Mouse (Mus musculus) splenic B cell, adult 2 months (primary cell): ENCODE measurements around the gene Tle6.

Experiments used
- DNase-seq: peaks from one replicate; pipeline ENCODE4 v3.0.0-alpha.2; 2011; ENCODE audit warnings: low read depth, low spot score
- H3K27me3 ChIP-seq: 2 replicates; pipeline ENCODE4 v1.6.1; 2012; ENCODE audit warnings: mild to moderate bottlenecking, low read length, moderate library complexity, mixed read lengths; ENCODE audit not compliant: control insufficient read depth, poor library complexity, insufficient read depth, severe bottlenecking
- H3K36me3 ChIP-seq: 2 replicates; pipeline ENCODE4 v1.6.1; 2012; ENCODE audit warnings: mild to moderate bottlenecking, low read length, moderate library complexity, mixed read lengths; ENCODE audit not compliant: control insufficient read depth, poor library complexity, insufficient read depth, severe bottlenecking

The Tle6 gene

GRCm38 (mm10) chr10:81568381-81569191, 32.3 kb downstream of the Tle6 start:
- no peak for DNase-seq
- no peaks in the 10 kb centered on the region for H3K27me3 ChIP-seq
- peaks cover 14% of the 10 kb centered on the region for H3K36me3 ChIP-seq

- no peaks in the 10 kb centered on the region for H3K27me3 ChIP-seq
- no peak for DNase-seq
- H3K36me3 ChIP-seq, result peaks cover 16% of the 10 kb centered on the region
Observed at GRCm38 (mm10) chr10:81565257-81566228, 35.3 kb downstream of the Tle6 start.

DNA sequence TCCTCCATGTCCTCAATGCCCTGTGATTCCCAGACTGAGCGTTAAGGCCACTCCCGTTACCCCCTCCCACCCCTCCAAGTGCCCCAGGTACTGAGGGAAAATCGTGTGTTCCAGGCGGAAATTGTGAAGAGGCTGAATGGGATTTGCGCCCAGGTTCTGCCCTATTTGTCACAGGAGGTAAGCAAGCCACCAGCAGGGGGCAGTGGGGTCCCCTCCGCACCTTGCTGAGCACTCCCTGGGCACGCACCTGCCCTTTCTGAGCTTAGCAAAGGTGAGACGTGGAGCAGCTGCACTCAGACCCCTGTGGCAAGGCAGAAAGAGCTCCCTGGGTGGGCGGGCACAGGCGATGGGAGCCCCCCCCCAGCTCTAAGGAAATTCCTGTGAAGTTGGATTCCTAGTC, 36.1 kb downstream of the Tle6 start:
- DNase-seq, result peak; percentile 79
- Histone ChIP-seq H3K27me3 (no peaks in the 10 kb centered on the region), H3K36me3 (peaks cover 16% of the 10 kb centered on the region)

GRCm38 (mm10) chr10:81564216-81564615, 36.7 kb downstream of the Tle6 start:
- H3K27me3 ChIP-seq, result no peaks in the 10 kb centered on the region
- H3K36me3 ChIP-seq, result peaks cover 16% of the 10 kb centered on the region
- DNase-seq, result no peak

DNA sequence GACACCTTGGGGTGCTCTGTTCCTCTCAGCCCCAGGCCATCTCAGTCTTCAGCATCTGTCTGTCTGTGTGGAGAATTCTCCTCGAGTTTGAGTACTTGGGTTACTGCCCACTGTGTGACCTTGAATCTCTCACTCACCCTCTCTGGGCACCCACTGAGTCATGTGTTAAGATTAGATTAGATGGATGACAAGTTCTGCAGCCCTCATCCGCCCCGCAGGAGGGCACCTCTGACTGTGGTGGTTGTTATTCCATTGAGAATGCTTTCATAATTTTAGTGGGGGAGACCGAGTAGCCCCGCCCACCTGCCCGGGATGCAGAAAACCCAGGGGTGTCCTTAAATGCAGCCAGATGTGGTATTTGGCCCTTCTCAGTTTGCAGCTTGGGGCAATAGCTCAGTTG, 37.4 kb downstream of the Tle6 start:
- DNase-seq, result no peak
- Histone ChIP-seq H3K27me3 (no peaks in the 10 kb centered on the region), H3K36me3 (peaks cover 16% of the 10 kb centered on the region)

GRCm38 (mm10) chr10:81562411-81562810, 38.5 kb downstream of the Tle6 start:
- H3K27me3 ChIP-seq, result no peaks in the 10 kb centered on the region
- peaks cover 16% of the 10 kb centered on the region for H3K36me3 ChIP-seq
- no peak for DNase-seq

- H3K27me3 ChIP-seq, result no peaks in the 10 kb centered on the region
- DNase-seq, result peak; percentile 73
- peaks cover 13% of the 10 kb centered on the region for H3K36me3 ChIP-seq
Observed at GRCm38 (mm10) chr10:81560719-81561459, 40.0 kb downstream of the Tle6 start.

- Histone ChIP-seq H3K36me3 (peaks cover 5% of the 10 kb centered on the region), H3K27me3 (no peaks in the 10 kb centered on the region)
- DNase-seq, result peak; percentile 45
Observed at GRCm38 (mm10) chr10:81559627-81560539, 41.0 kb downstream of the Tle6 start.

DNA sequence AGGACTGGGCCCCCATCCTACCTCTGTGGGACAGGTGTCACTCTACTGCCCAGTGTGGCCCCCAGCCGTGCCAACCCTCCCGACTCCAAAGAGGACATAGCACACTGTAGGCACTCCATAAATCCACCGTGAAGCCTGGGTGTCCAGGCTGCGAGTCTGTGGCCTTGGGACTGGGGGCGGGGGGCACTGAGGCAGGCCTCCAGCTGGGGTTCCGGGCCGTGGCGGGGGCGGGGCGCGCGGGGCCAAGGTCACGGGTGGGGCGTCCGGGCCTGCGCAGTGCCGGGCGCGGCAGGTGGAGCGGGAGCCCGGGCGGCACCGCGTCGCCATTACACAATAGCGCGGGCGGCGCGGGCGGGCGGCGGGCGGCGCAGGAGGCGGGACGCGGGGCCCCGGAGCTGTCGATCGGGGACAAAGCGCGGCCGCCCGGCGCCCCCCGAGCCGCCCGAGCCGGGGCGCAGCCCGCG, 41.7 kb downstream of the Tle6 start, which contains the start of gene Aes:
Gene Aes, plus strand, starts transcription at position 326 of the 464 bp plus-strand sequence.
- Histone ChIP-seq H3K36me3 (peaks cover 2% of the 10 kb centered on the region; the same call in 1 of the 2 replicates), H3K27me3 (no peaks in the 10 kb centered on the region)
- peak; percentile 68 for DNase-seq

- DNase-seq, result no peak
- Histone ChIP-seq H3K27me3 (no peaks in the 10 kb centered on the region), H3K36me3 (peaks cover 2% of the 10 kb centered on the region; the same call in 1 of the 2 replicates)
Observed at GRCm38 (mm10) chr10:81557491-81557890, 43.4 kb downstream of the Tle6 start.

DNA sequence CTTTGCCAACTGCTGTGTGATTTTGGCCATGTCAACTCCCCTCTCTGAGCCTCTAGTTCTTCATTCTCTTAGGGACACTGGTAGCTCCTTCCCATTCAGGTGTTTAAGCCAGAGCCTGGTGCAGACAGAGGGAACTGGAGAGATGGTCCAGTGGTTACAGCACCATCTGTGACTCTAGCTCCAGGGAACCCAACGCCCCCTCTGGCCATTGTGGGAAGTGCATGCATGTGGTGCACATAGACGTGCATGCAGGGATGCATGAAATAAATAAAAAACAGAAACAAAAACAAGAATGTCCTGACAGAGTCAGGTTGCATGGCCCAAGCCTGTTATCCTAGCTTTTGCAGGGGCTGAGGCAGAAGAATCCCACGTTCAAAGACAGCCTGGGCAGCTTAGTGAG, 44.6 kb downstream of the Tle6 start:
- Histone ChIP-seq H3K27me3 (no peaks in the 10 kb centered on the region), H3K36me3 (no peaks in the 10 kb centered on the region)
- DNase-seq, result no peak

DNA sequence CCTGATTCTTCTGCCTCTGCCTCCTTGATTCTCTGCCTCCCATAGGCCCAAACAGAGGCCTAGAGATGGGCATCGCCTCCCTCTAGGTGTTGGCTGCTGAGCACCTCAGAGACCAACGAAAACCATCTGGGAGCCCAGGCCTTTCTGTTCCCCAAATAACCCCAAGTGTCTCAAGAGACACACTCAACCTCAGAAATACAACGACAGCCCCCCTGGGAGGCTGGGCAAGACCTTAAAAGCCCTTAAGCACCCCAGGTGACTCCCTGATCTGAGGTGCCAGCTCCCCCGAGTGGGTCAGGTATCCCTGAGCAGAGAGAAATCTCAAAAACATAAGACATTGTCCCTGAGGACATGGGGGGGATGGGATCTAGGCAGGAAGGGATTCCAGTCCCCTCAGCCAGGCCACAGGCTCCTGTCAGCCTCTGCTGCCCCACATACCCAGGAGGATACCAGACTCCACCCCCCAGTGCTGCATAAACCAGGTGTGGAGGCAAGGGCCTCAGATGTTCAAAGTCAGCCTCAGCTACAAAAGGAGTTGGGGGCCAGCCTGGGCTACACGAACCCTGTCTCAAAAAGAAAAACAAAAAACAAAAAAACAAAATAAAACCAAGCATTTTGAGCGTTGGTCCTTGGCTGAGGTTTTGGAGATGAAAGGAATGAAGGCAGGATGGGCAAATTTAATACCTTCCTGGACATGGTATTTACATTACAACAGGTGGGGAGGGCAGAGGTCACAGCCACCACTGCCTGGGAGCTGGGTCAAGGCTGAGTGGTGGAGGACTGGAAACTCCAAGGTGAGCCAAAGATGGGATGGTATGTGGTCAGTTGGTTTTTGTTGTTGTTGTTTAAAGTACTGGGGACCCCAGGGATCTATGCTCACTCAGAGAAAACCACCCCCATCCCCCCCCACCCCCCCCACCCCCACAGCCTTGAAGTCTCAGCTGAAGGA, 46.8 kb downstream of the Tle6 start:
- Histone ChIP-seq H3K27me3 (no peaks in the 10 kb centered on the region), H3K36me3 (no peaks in the 10 kb centered on the region)
- DNase-seq, result peak; percentile 76

GRCm38 (mm10) chr10:81553232-81553631, 47.6 kb downstream of the Tle6 start:
- DNase-seq, result peak; percentile 79
- no peaks in the 10 kb centered on the region for H3K36me3 ChIP-seq
- H3K27me3 ChIP-seq, result no peaks in the 10 kb centered on the region
